Mouse (Mus musculus) heart, embryonic 15.5 days (tissue): ENCODE measurements around the gene Ak4. TPM values are rescaled to one million over a fixed set of nuclear protein-coding genes. Genes with fewer than 3 reads are reported as not detected.

ENCODE experiments used
- ATAC-seq: fragments of 200-750 bp; cut with Nextera tagmentation; replicated peaks from 2 replicates; pipeline ENCODE4 v1.8.0; 2017; ENCODE audit warnings: low read depth, moderate TSS enrichment; ENCODE audit not compliant: insufficient number of reproducible peaks, insufficient read depth, low FRiP score
- H3K27ac ChIP-seq: fragments of 300-500 bp; sonication (generic); 2 replicates; pipeline ENCODE4 v1.5.1; 2015; ENCODE audit warnings: mild to moderate bottlenecking, inconsistent platforms
- H3K27me3 ChIP-seq: fragments of 300-500 bp; sonication (generic); 2 replicates; pipeline ENCODE4 v1.6.1; 2015; ENCODE audit warnings: inconsistent platforms
- H3K36me3 ChIP-seq: fragments of 300-500 bp; sonication (generic); 2 replicates; pipeline ENCODE4 v1.6.1; 2015; ENCODE audit warnings: mild to moderate bottlenecking, inconsistent platforms
- H3K4me1 ChIP-seq: fragments of 300-500 bp; sonication (generic); replicated peaks from 2 replicates; pipeline ENCODE4 v1.6.1; 2015; ENCODE audit warnings: inconsistent platforms
- H3K4me2 ChIP-seq: fragments of 300-500 bp; sonication (generic); 2 replicates; pipeline ENCODE4 v1.6.1; 2015; ENCODE audit warnings: inconsistent platforms, mild to moderate bottlenecking, moderate library complexity
- H3K4me3 ChIP-seq: fragments of 300-500 bp; sonication (generic); 2 replicates; pipeline ENCODE4 v1.5.1; 2015; ENCODE audit warnings: mild to moderate bottlenecking, inconsistent platforms
- H3K9ac ChIP-seq: fragments of 300-500 bp; sonication (generic); 2 replicates; pipeline ENCODE4 v1.6.1; 2015; ENCODE audit warnings: mild to moderate bottlenecking, inconsistent platforms
- H3K9me3 ChIP-seq: fragments of 300-500 bp; sonication (generic); replicated peaks from 2 replicates; pipeline ENCODE4 v1.6.1; 2016; ENCODE audit warnings: inconsistent platforms
- WGBS: fragments of 180-500 bp; shearing (Covaris S2); methylation state at CpG from one replicate; pipeline ENCODE4 v1.1.7; 2015; ENCODE audit warnings: mixed read lengths; 5-methylcytosine and 5-hydroxymethylcytosine counted together
- polyA plus RNA-seq: library from polyadenylated mRNA; unstranded; fragments of >200 nt; fragmentation: Nextera tagmentation; extraction: Ambion mirVana; gene quantifications from 2 replicates; pipeline ENCODE4 v1.2.1, GENCODE M21; 2015

The Ak4 gene
- polyA plus RNA-seq, 1 experiment from 2014 or later = 21.3 TPM

- H3K9ac ChIP-seq = no peak overlapping the region
- WGBS = 25% methylated on average over 5 of the region's 5 CpGs
- H3K4me3 ChIP-seq = no peak overlapping the region
- H3K4me1 ChIP-seq = peaks cover 10% of the 10 kb centered on the region
- no peak overlapping the region for H3K4me2 ChIP-seq
- H3K9me3 ChIP-seq = no peaks in the 10 kb centered on the region
- H3K27me3 ChIP-seq = no peaks in the 10 kb centered on the region
- H3K36me3 ChIP-seq = no peaks in the 10 kb centered on the region
- peak; percentile 89 for ATAC-seq
- H3K27ac ChIP-seq = peak overlapping the region; percentile 37; the same call in 1 of the 2 replicates
These were observed 25.8 kb upstream of the Ak4 start for GRCm38 (mm10) chr4:101393292-101393711.

GRCm38 (mm10) chr4:101395021-101395533, 24.0 kb upstream of the Ak4 start:
- WGBS = 83% methylated on average over 8 of the region's 8 CpGs

GRCm38 (mm10) chr4:101400025-101400594, 19.0 kb upstream of the Ak4 start:
- Histone ChIP-seq H3K4me3 (no peak overlapping the region), H3K36me3 (no peaks in the 10 kb centered on the region), H3K9me3 (no peaks in the 10 kb centered on the region), H3K4me2 (no peak overlapping the region), H3K27ac (no peak overlapping the region), H3K4me1 (no peaks in the 10 kb centered on the region), H3K9ac (no peak overlapping the region), H3K27me3 (no peaks in the 10 kb centered on the region)
- no peak for ATAC-seq
- WGBS = 44% methylated on average over 4 of the region's 4 CpGs

More at GRCm38 (mm10) chr4:101395021-101395533, 24.0 kb upstream of the Ak4 start:
- H3K4me3 ChIP-seq = no peak overlapping the region
- H3K4me2 ChIP-seq = no peak overlapping the region
- peaks cover 10% of the 10 kb centered on the region for H3K4me1 ChIP-seq
- no peaks in the 10 kb centered on the region for H3K27me3 ChIP-seq
- no peaks in the 10 kb centered on the region for H3K9me3 ChIP-seq
- H3K9ac ChIP-seq = no peak overlapping the region
- no peak overlapping the region for H3K27ac ChIP-seq
- ATAC-seq = no peak
- no peaks in the 10 kb centered on the region for H3K36me3 ChIP-seq

DNA sequence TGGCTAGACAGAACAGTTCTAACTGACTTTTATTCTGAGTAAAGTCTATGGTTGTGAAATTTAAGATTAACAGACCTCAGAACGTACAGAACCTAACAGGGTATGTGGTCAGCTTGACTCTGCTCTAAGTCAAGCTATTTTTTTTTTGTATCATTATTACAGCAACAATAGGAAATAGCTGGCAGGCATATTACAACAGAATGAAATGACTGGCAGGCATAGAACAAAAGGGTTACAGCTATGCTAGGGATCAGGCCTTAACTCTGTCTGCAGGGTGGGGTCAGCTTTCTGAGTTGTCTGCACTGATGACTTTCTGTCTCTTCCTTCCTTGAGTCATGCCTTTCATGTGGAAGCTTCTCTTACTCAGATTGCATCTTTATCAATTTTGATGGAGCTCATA, 17.1 kb upstream of the Ak4 start:
- Histone ChIP-seq H3K4me2 (no peak overlapping the region), H3K27ac (no peak overlapping the region), H3K9ac (no peak overlapping the region), H3K4me1 (no peaks in the 10 kb centered on the region), H3K36me3 (no peaks in the 10 kb centered on the region), H3K4me3 (no peak overlapping the region), H3K27me3 (no peaks in the 10 kb centered on the region), H3K9me3 (no peaks in the 10 kb centered on the region)
- 83% methylated on average over 1 of the region's 1 CpGs for WGBS
- no peak for ATAC-seq

GRCm38 (mm10) chr4:101404863-101405262, 14.2 kb upstream of the Ak4 start:
- no peak overlapping the region for H3K9ac ChIP-seq
- no peak for ATAC-seq
- H3K9me3 ChIP-seq = no peaks in the 10 kb centered on the region
- no peak overlapping the region for H3K27ac ChIP-seq
- H3K4me2 ChIP-seq = no peak overlapping the region
- no peaks in the 10 kb centered on the region for H3K4me1 ChIP-seq
- WGBS = 53% methylated on average over 3 of the region's 3 CpGs
- no peaks in the 10 kb centered on the region for H3K27me3 ChIP-seq
- H3K36me3 ChIP-seq = no peaks in the 10 kb centered on the region
- H3K4me3 ChIP-seq = no peak overlapping the region

DNA sequence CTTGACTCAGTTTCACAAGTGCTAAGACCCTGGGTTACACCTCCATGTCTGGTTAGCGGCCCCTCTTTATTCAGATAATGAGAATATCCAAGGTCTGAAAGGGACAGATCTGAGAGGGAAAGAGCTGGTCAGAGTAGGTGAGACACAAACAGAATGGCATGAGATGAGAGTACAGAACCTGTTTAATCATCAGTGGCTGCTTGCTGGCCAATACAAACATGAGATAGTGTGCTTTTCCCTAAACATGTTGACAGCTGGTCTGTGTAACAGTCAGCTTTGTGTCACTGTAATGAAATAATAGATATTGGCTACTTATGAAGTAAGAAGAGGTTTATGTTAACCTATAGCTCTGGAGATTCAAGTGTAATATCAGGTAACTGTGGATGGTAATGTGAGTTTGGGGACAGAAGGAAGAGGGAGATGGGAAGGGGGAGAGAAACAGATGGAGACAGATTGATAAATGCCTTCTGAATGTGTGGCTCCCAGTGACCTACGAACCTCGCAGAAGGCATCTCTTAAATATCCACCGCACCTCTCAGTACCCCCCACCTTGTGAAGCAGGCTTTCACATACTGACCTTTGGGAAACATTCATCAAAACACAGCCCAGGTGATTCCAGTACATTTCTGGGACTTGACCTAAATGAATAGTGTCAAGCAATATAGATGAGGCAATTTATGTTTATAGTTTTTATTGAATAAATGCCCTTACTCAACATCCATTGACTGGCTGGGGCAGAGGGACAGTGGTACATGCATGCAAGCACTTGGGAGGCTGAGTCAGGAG, 12.5 kb upstream of the Ak4 start:
- Histone ChIP-seq H3K27ac (no peak overlapping the region), H3K9me3 (no peaks in the 10 kb centered on the region), H3K4me3 (no peak overlapping the region), H3K36me3 (no peaks in the 10 kb centered on the region), H3K4me2 (no peak overlapping the region), H3K4me1 (no peaks in the 10 kb centered on the region), H3K27me3 (no peaks in the 10 kb centered on the region), H3K9ac (no peak overlapping the region)
- 88% methylated on average over 4 of the region's 4 CpGs for WGBS
- ATAC-seq = no peak

DNA sequence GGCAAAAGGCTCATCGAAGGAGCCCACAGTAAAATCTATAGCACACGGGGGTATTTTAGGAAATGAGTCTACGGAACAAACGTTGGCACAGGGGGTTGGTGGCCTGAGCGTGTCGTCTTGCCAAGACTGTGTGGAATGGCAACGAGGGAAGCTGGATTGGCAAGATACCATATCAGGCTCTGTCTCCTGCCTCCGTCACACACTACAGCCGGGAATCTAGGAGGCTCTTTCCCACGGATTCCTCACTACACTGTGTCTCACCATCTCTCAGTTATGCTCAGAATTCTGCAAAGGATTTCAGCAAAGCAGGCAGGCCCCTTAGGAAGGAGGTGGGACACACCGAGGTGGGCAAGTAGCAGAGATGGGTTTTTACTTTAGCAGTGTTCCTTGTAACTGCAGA, 2.1 kb upstream of the Ak4 start:
- 0 out of 2 replicates have a peak, but pooled peaks cover 7% of the 10 kb centered on the region for H3K4me1 ChIP-seq
- no peak overlapping the region for H3K27ac ChIP-seq
- H3K4me3 ChIP-seq = no peak overlapping the region
- H3K9ac ChIP-seq = no peak overlapping the region
- H3K36me3 ChIP-seq = no peaks in the 10 kb centered on the region
- ATAC-seq = no peak
- H3K9me3 ChIP-seq = no peaks in the 10 kb centered on the region
- no peaks in the 10 kb centered on the region for H3K27me3 ChIP-seq
- 56% methylated on average over 11 of the region's 11 CpGs for WGBS
- H3K4me2 ChIP-seq = no peak overlapping the region

- Histone ChIP-seq H3K9me3 (no peaks in the 10 kb centered on the region), H3K27ac (peak overlapping the region; percentile 72), H3K9ac (peak overlapping the region; percentile 93), H3K4me3 (peak overlapping the region; percentile 93), H3K27me3 (no peaks in the 10 kb centered on the region), H3K4me1 (peaks cover 11% of the 10 kb centered on the region), H3K36me3 (no peaks in the 10 kb centered on the region), H3K4me2 (peak overlapping the region; percentile 82)
- WGBS = 2% methylated on average over 90 of the region's 90 CpGs
- peak; percentile 81 for ATAC-seq
These were observed 1.1 kb downstream of the Ak4 start for GRCm38 (mm10) chr4:101419911-101420880.

DNA sequence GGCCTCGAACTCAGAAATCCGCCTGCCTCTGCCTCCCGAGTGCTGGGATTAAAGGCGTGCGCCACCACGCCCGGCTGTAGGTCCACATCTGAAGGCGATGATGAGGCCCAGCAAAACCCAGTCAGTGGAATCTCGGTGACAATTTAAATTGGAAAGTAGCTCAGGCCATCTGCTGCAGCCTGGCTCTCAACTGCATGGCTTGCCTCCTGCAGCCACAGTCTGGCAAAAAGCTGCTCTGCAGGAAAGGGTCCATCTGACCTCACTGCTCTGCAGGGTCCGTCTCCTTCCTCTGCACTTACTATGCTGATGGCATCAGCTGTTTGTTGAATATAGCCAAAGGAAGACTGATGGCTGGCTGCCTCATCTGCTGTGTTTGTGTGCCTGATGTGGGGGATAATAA, 3.9 kb downstream of the Ak4 start:
- ATAC-seq = no peak
- Histone ChIP-seq H3K27ac (no peak overlapping the region), H3K9ac (no peak overlapping the region), H3K4me3 (no peak overlapping the region), H3K4me1 (peaks cover 11% of the 10 kb centered on the region), H3K9me3 (no peaks in the 10 kb centered on the region), H3K36me3 (no peaks in the 10 kb centered on the region), H3K27me3 (no peaks in the 10 kb centered on the region), H3K4me2 (no peak overlapping the region)
- WGBS = 88% methylated on average over 10 of the region's 10 CpGs

- H3K4me2 ChIP-seq = no peak overlapping the region
- peaks cover 11% of the 10 kb centered on the region for H3K4me1 ChIP-seq
- no peaks in the 10 kb centered on the region for H3K36me3 ChIP-seq
- no peaks in the 10 kb centered on the region for H3K9me3 ChIP-seq
- ATAC-seq = no peak
- 72% methylated on average over 5 of the region's 5 CpGs for WGBS
- no peak overlapping the region for H3K27ac ChIP-seq
- no peaks in the 10 kb centered on the region for H3K27me3 ChIP-seq
- no peak overlapping the region for H3K4me3 ChIP-seq
- no peak overlapping the region for H3K9ac ChIP-seq
These were observed 4.5 kb downstream of the Ak4 start for GRCm38 (mm10) chr4:101423571-101423970.

DNA sequence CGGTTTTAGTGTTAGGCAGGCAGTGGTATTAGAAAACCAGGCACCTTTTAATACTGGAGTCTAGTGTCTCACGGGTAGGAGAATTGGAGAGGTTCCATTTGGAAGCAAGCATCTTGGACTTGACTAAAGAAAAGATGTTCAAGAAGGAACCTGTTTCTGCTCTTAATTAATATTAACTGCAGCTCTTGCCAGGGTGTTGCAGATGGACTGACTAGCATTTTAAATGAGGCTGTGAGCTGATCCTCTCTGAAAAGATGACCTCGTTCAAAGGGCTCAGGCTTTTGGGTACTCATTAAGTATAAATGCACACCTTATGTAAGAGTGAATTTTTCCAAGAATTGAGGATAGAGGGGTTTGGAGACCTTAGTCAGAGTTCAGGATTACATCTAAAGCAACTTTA, 5.4 kb downstream of the Ak4 start:
- Histone ChIP-seq H3K9ac (no peak overlapping the region), H3K9me3 (no peaks in the 10 kb centered on the region), H3K27me3 (no peaks in the 10 kb centered on the region), H3K4me2 (no peak overlapping the region), H3K36me3 (no peaks in the 10 kb centered on the region), H3K4me1 (peaks cover 11% of the 10 kb centered on the region), H3K27ac (no peak overlapping the region), H3K4me3 (no peak overlapping the region)
- ATAC-seq = no peak
- WGBS = 71% methylated on average over 3 of the region's 3 CpGs
